Mouse (Mus musculus) left cerebral cortex, postnatal 36 days (tissue): ENCODE results near the gene Abca17. TPM values are rescaled to one million over a fixed set of nuclear protein-coding genes. Genes with fewer than 3 reads are reported as not detected.

Experiments
- DNase-seq, 2 experiments: peaks; one replicate each; pipeline ENCODE4 v3.0.0; 2021 to 2022; ENCODE audit warnings: low spot score in 2 of 2, mixed read lengths in 1 of 2
- intact Hi-C: fragments of 180-260 bp; cut with DNase I; formaldehyde crosslinking; loops from one replicate; pipeline ENCODE4 v1.15.1; 2025
- total RNA-seq, 2 experiments: library from RNA; stranded (reverse); gene quantifications; 2 replicates each; pipeline ENCODE4 v1.2.3; 2021

The Abca17 gene
- 1 to 10 TPM in 1 of 2 experiments, under 1 TPM in 1; 0.72 to 1.1 TPM for total RNA-seq

- intact Hi-C loops: loop anchor here (5.0 kb wide), 3 partner anchors 99 to 179 kb away; partner anchors contain the start of genes Ccnf, Ntn3 and Tbc1d24
- no peak for DNase-seq
These were observed at the start of gene Abca17 for GRCm38 (mm10) chr17:24350926-24351759. TSS of gene Abca17 (minus strand) at chr17:24351068.

DNA sequence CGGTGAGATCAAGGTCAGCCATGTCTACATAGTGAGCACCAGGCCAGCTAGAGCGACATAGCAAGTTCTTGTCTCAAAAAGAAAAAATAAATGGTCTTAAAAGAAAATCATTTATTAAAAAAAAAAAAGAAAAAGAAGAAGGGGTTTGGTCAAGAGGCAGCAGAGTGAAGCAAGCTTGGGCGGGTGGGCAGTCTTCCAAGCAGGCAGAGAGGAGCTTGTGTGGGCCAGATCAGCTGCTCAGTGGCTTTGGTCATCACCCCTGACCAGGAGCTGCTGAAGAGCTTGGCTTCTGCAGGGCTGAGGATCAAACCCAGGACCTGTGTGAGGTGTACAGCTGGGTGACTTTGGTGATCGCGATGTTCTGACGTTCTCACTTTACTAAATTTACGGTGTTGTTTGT, 43.6 kb upstream of the Abca17 start:
- DNase-seq: no peak
- intact Hi-C loops: loop anchor here (10.0 kb wide), 1 partner anchor 220 kb away; no protein-coding TSS in a partner anchor

- intact Hi-C loops: loop anchor here (10.0 kb wide), 1 partner anchor 219 kb away; no protein-coding TSS in a partner anchor
These were observed 42.7 kb upstream of the Abca17 start for GRCm38 (mm10) chr17:24393527-24393926.

DNA sequence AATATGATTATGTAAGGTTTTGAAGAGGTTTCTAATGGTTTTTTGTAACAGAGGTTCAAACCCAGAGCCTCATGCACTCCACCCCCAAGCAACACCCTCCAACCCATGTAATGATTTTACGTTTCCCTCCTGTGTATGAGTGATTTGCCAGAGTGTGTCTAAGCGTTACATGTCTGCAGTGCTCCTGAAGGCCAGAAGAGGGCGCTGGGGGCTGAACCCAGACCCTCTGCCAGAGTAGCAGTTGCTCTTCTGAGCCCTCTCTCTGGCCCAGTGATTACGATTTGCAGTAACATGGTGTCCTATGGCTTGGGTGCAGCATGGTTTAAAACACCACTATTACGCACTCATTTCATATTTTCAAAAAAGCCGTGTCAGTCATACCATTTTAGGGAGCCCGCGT, 40.3 kb upstream of the Abca17 start:
- intact Hi-C loops: loop anchor here (10.0 kb wide), 1 partner anchor 216 kb away; no protein-coding TSS in a partner anchor
- DNase-seq: no peak

More at GRCm38 (mm10) chr17:24393527-24393926, 42.7 kb upstream of the Abca17 start:
- no peak for DNase-seq

DNA sequence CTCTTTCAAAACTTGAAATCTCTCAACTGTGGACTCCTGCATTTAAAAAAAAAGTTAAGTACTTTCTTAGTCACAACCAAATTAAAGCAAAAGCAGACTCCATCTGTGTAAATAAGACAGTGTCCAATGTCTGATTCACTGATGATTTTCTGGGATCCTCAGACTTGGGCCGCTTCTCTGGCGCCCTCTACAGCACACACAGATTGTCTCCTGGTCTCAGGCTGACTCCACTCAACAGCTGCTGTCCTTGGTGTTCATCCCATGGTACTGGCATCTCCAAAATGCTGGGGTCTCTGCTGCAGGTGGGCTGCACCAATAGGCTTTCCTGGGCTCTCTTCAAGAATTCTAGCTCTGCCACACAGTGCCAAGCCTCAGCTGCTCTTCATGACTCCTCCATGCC, 39.0 kb upstream of the Abca17 start:
- peak in 1 of 2 experiments; percentile 30 for DNase-seq
- intact Hi-C loops: loop anchor here (10.0 kb wide), 1 partner anchor 215 kb away; no protein-coding TSS in a partner anchor

- intact Hi-C loops: no loop called here
- no peak for DNase-seq
These were observed 37.8 kb upstream of the Abca17 start for GRCm38 (mm10) chr17:24388711-24389110.

- intact Hi-C loops: no loop called here
- DNase-seq: no peak
These were observed 32.9 kb upstream of the Abca17 start for GRCm38 (mm10) chr17:24383789-24384188.

- intact Hi-C loops: no loop called here
- DNase-seq: no peak
These were observed 27.6 kb upstream of the Abca17 start for GRCm38 (mm10) chr17:24378496-24378895.

- intact Hi-C loops: no loop called here
- no peak for DNase-seq
These were observed 25.0 kb upstream of the Abca17 start for GRCm38 (mm10) chr17:24375886-24376285.

DNA sequence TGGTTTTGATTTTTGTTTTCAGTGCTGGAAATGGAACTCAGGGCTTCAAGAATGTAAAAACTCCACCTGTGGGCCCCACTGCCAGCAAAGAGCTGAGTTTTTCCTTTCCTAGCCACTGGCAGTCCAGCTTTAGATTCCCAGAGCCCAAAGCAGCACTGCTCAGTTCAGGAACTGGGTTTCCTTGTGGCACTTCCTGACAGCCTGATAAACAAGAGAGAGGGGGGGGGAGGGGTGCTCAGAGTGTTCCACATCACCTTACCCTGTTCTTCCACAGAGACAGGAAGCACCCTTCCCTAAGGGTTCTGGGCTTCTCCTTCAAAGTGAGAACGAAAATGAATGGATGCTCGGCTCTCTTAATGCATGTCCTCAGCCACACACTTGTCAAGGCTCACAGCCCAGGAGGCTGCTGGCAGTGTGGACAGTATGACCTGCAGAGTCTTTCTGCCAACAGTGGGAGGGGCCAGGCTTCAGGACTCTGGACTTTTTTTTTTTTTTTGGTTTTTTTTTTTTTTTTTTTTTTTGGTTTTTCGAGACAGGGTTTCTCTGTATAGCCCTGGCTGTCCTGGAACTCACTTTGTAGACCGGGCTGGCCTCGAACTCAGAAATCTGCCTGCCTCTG, 24.3 kb upstream of the Abca17 start:
- intact Hi-C loops: no loop called here
- no peak for DNase-seq

- intact Hi-C loops: no loop called here
- no peak for DNase-seq
These were observed 15.0 kb upstream of the Abca17 start for GRCm38 (mm10) chr17:24365863-24366262.

GRCm38 (mm10) chr17:24364461-24364860, 13.6 kb upstream of the Abca17 start:
- DNase-seq: no peak
- intact Hi-C loops: no loop called here

DNA sequence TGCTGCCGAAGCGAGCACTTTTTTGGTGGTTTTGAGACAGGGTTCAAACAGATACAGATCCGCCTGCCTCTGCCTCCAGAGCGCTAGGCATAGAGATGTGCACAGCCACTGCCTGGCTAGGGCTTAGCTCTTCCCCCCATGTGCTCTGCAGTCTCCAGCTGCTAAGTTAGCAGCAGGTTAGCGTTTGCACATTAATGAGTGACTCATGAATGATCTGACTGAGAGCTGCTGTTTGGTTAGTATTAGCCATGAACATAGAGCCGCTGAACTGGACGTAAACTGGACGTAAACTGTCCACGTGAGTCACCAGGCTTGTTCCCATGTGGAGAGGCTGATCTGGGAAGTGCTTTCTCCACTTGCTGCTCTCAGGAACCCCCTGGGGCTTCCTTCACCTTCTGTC, 11.7 kb upstream of the Abca17 start:
- intact Hi-C loops: no loop called here
- DNase-seq: no peak

DNA sequence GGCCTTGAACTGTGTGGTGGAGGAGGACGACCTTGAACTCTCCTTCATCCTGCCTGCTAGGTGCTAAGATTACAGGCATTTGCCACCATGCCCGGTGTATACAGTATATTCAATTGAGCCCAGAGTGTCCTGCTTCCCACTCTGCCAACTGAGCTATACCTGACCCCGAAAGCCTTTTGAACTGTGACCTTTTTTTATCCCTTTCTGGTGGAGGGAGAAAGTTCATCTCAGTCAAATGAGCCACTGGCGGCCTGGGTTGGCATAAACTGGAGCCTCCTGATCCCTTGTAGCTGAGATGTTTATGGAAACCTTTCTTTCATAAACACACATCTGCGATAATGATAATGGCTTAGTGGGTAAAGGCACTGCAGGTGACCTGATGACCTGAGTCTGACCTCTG, 10.4 kb upstream of the Abca17 start:
- intact Hi-C loops: no loop called here
- DNase-seq: no peak

DNA sequence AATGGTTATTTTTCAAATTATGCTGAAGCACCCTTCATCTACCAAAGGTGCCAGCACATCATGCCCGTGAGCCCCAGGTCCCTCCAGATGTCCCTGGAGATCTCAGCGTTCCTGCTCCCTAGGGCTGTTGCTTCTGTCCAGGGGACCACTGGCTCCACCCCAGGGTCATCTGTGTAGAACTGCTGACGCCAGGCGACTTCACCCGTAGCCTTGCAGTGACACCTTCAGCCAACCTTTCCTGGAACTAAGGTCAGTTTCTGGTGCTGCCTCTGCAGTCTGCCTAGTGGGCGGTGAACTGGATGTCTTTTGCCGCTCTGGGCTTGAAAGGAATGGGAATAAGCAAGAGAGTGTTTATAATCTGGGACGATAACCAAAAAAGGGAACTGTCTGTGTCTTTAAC, 10.0 kb upstream of the Abca17 start:
- DNase-seq: no peak
- intact Hi-C loops: no loop called here

- no peak for DNase-seq
- intact Hi-C loops: no loop called here
These were observed 9.0 kb upstream of the Abca17 start for GRCm38 (mm10) chr17:24359903-24360302.

DNA sequence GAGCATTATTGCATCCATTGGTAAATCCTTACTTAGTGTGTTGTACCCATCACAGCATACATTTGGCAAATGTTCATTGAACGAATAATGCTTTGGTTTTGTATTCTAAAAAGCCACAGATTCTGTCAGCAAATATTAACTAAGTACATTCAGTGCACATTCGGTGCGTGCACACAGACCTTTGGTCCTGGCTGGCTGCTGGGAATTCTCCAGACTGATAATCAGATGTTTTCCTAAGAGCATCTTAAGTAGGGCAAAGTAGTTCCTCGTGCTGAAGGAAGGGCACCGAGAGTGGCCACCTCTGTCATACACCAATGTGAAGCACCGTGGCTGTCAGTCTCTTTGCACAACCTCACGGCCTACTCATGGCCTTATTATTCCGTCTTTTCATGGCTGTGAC, 8.1 kb upstream of the Abca17 start:
- intact Hi-C loops: no loop called here
- no peak for DNase-seq

DNA sequence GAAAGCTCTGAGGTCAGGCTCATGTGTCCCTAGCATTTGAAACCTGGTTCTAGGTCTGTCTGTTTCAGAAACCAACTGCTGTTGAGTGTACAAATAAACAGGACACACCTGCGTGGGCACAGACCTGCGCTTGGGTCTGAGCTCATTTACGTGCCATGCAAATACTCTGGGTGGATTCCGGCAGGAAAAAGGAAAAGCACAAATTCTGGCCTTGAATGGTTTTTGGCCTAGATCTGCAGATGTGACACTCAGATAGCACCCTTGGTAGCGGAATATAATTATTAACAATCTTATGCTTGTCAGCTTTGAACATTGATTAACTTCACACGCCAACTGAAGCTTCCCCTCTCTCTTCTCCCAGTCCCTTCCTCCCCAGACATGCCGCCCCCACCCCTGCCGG, 4.4 kb upstream of the Abca17 start:
- no peak for DNase-seq
- intact Hi-C loops: no loop called here

- intact Hi-C loops: loop anchor here (5.0 kb wide), 3 partner anchors 102 to 182 kb away; partner anchors contain the start of genes Ccnf, Ntn3 and Tbc1d24
- DNase-seq: no peak
These were observed 3.1 kb upstream of the Abca17 start for GRCm38 (mm10) chr17:24353960-24354359.

DNA sequence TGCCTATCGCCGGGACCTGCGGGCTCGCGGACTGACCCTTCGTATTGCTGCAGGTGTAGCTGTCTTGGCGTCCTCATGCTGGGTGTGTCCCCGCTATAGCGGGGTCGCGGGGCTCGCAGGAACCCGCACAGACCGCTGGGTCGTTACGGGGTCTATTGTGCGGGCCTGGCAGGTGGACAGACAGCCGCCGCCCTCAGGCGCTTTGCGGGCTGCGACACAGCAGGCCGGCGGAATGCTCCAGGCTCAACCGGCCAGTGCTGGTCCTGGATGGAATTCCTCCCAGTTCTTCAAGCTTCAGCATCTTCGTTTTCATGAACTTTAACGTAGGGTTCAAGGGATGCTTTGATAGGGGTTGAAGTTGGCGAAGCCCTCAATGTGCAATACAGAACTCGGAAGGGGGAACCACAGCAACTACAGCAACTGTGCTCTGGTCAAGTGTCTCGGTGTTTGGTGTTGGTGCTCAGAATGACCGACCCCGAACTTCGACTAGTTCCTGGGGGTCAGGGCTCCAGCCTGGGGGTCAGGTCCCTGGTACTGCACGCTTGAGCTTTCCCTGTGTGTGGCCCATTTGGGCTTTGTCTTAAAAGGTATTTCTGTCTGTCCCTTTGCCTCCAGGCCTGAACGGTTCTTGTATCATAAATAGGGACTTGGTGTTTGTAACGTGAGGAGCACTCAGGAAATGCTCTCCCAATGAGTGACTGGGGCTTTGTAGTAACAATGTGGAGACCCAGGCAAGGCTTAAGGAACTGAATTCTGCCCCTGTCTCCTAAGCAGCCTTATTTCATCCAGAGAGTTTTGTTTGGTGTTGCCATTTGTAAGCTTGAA, 1.7 kb upstream of the Abca17 start:
- no peak for DNase-seq
- intact Hi-C loops: loop anchor here (5.0 kb wide), 3 partner anchors 100 to 180 kb away; partner anchors contain the start of genes Ccnf, Ntn3 and Tbc1d24
